Mouse (Mus musculus) C2C12 (cell line): ENCODE results near the gene Sgpp1. TPM values are rescaled to one million over a fixed set of nuclear protein-coding genes. Genes with fewer than 3 reads are reported as not detected.
"Not testable (repeated sequence)": the region's sequence is repeated elsewhere in the genome, so short reads cannot be mapped to it uniquely, and the experiment has no call there.

Experiments
- H3K27me3 ChIP-seq: one replicate; pipeline ENCODE4 v1.6.1; 2011; ENCODE audit not compliant: control insufficient read depth, insufficient read depth, insufficient read length
- H3K36me3 ChIP-seq: one replicate; pipeline ENCODE4 v1.6.1; 2011; ENCODE audit not compliant: control insufficient read depth, insufficient read depth
- H3K4me3 ChIP-seq: one replicate; pipeline ENCODE4 v1.5.1; 2011; ENCODE audit warnings: mild to moderate bottlenecking, control low read depth; ENCODE audit not compliant: poor library complexity, insufficient read depth, severe bottlenecking
- H3K79me2 ChIP-seq: one replicate; pipeline ENCODE4 v1.6.1; 2011; ENCODE audit not compliant: control insufficient read depth, insufficient read depth
- H3K79me3 ChIP-seq: one replicate; pipeline ENCODE4 v1.6.1; 2011; ENCODE audit warnings: low read depth, control low read depth
- H3ac ChIP-seq: one replicate; pipeline ENCODE3; 2011; ENCODE audit warnings: low read depth; ENCODE audit not compliant: control insufficient read depth, insufficient read length
- CEBPB ChIP-seq: IDR thresholded peaks from one replicate; pipeline ENCODE4 v1.6.1; 2011; ENCODE audit warnings: low read depth, mild to moderate bottlenecking, control low read depth, moderate library complexity
- CTCF ChIP-seq: IDR thresholded peaks from one replicate; pipeline ENCODE4 v1.5.1; 2011; ENCODE audit not compliant: control insufficient read depth, insufficient read depth, insufficient read length
- FOSL1 ChIP-seq: IDR thresholded peaks from one replicate; pipeline ENCODE4 v1.8.0; 2011; ENCODE audit warnings: mild to moderate bottlenecking, low read length; ENCODE audit not compliant: poor library complexity, insufficient read depth, severe bottlenecking
- MAX ChIP-seq: IDR thresholded peaks from one replicate; pipeline ENCODE4 v1.6.1; 2011; ENCODE audit warnings: mild to moderate bottlenecking, control low read depth
- MYOD1 ChIP-seq: IDR thresholded peaks from one replicate; pipeline ENCODE4 v1.6.1; 2011; ENCODE audit warnings: low read depth; ENCODE audit not compliant: control insufficient read depth, insufficient read length
- MYOG ChIP-seq: IDR thresholded peaks from one replicate; pipeline ENCODE4 v1.6.1; 2011; ENCODE audit not compliant: control insufficient read depth, insufficient read length; ENCODE audit errors: extremely low read depth
- USF1 ChIP-seq: IDR thresholded peaks from one replicate; pipeline ENCODE4 v1.6.1; 2011; ENCODE audit warnings: low read depth, mild to moderate bottlenecking, control low read depth, moderate library complexity
- polyA plus RNA-seq: library from polyadenylated mRNA; unstranded; fragments of >200 nt; fragmentation: generic; extraction: Trizol; gene quantifications from one replicate; pipeline ENCODE4 v1.2.1, GENCODE M21; 2012; ENCODE audit warnings: missing spikeins

Gene Sgpp1
- polyA plus RNA-seq, 1 experiment: 9.2 TPM

DNA sequence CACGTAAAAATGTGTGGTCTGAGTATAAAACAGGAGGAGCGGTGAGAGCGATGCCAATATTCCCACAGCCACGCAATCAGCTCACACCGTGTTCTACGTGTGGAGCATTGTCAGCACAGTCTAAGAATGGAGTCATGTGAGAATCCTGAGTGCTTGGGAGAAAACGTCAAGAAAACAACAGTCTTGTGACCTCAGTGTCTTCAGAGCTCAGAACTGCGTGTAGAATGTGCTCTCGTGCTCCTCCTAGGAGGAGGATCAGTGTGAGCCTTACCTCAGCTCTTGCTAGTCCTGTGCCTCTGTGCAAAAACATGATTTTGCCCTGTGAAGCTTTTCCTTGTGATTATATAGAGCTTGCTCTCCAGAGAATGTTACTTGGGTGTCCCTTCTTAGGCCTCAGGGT, 14.5 kb downstream of the Sgpp1 start:
- TF ChIP-seq MAX: no peak
- TF ChIP-seq USF1: no peak
- TF ChIP-seq CTCF: no peak
- no peak for TF ChIP-seq CEBPB
- no peak for TF ChIP-seq MYOG
- no peak for TF ChIP-seq MYOD1
- no peak for TF ChIP-seq FOSL1
- Histone ChIP-seq H3K79me2 (peaks cover 49% of the 10 kb centered on the region), H3ac (no peak overlapping the region), H3K4me3 (no peak overlapping the region), H3K36me3 (peaks cover 25% of the 10 kb centered on the region), H3K79me3 (peaks cover 19% of the 10 kb centered on the region), H3K27me3 (no peaks in the 10 kb centered on the region)

DNA sequence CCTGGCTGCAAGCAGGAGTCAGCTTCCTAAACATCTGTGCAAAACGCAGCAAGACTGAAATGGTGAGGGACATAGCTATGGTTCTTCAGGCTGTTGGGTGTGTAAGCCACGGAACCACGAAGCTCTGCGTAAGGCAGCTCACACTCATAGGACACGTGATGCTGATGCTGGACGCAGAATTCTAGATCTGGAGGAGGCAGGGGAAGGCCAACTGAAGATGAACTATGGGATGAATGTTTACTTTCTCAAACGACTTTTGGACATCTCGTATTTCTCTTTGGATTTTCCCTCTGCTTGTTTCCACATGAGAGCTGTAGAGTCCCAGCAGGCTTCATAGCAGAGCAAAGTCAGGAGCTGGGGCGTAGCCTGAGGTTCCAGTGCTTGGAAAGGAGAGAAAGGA, 21.9 kb downstream of the Sgpp1 start:
- no peak for TF ChIP-seq MYOG
- no peak for TF ChIP-seq MAX
- no peaks in the 10 kb centered on the region for H3K79me3 ChIP-seq
- peaks cover 19% of the 10 kb centered on the region for H3K36me3 ChIP-seq
- no peaks in the 10 kb centered on the region for H3K79me2 ChIP-seq
- H3ac ChIP-seq: no peak overlapping the region
- no peak overlapping the region for H3K4me3 ChIP-seq
- no peaks in the 10 kb centered on the region for H3K27me3 ChIP-seq

GRCm38 (mm10) chr12:75712905-75713304, 22.6 kb downstream of the Sgpp1 start:
- H3K79me2 ChIP-seq, H3ac ChIP-seq: not testable (repeated sequence)
- H3K36me3 ChIP-seq: peaks cover 18% of the 10 kb centered on the region

GRCm38 (mm10) chr12:75710596-75711376, 24.7 kb downstream of the Sgpp1 start:
- no peaks in the 10 kb centered on the region for H3K79me2 ChIP-seq
- TF ChIP-seq MYOD1: no peak
- no peak overlapping the region for H3ac ChIP-seq
- H3K27me3 ChIP-seq: no peaks in the 10 kb centered on the region
- H3K36me3 ChIP-seq: peaks cover 9% of the 10 kb centered on the region
- no peaks in the 10 kb centered on the region for H3K79me3 ChIP-seq
- H3K4me3 ChIP-seq: no peak overlapping the region

More at GRCm38 (mm10) chr12:75712905-75713304, 22.6 kb downstream of the Sgpp1 start:
- not testable (repeated sequence) for H3K4me3 ChIP-seq, H3K79me3 ChIP-seq, H3K27me3 ChIP-seq

- TF ChIP-seq CTCF (no peak), FOSL1 (no peak), MAX (no peak), MYOD1 (no peak), MYOG (no peak), USF1 (no peak), CEBPB (no peak)
- H3K79me3 ChIP-seq: no peaks in the 10 kb centered on the region
- no peak overlapping the region for H3K4me3 ChIP-seq
- no peak overlapping the region for H3ac ChIP-seq
- no peaks in the 10 kb centered on the region for H3K27me3 ChIP-seq
- no peaks in the 10 kb centered on the region for H3K79me2 ChIP-seq
- peaks cover 9% of the 10 kb centered on the region for H3K36me3 ChIP-seq
These were observed 26.0 kb downstream of the Sgpp1 start for GRCm38 (mm10) chr12:75709506-75709905.

GRCm38 (mm10) chr12:75706670-75707069, 28.9 kb downstream of the Sgpp1 start:
- H3K79me2 ChIP-seq: no peaks in the 10 kb centered on the region
- H3K4me3 ChIP-seq: no peak overlapping the region
- no peaks in the 10 kb centered on the region for H3K79me3 ChIP-seq
- no peaks in the 10 kb centered on the region for H3K36me3 ChIP-seq
- TF ChIP-seq MYOD1 (no peak), MAX (no peak), CEBPB (no peak), FOSL1 (no peak), MYOG (no peak), CTCF (no peak), USF1 (no peak)
- no peak overlapping the region for H3ac ChIP-seq
- H3K27me3 ChIP-seq: no peaks in the 10 kb centered on the region
